Mouse (Mus musculus) heart, embryonic 11.5 days (tissue): ENCODE measurements around the gene Amz1. TPM values are rescaled to one million over a fixed set of nuclear protein-coding genes. Genes with fewer than 3 reads are reported as not detected.

Source experiments
- polyA plus RNA-seq: library from polyadenylated mRNA; unstranded; fragments of >200 nt; fragmentation: Nextera tagmentation; extraction: Ambion mirVana; gene quantifications from 2 replicates; pipeline ENCODE4 v1.2.1, GENCODE M21; 2014

Amz1 gene
- polyA plus RNA-seq, 1 experiment from 2014 or later = 0.69 TPM

Other genes starting within 250 kb of the Amz1 start
- gene Chst12, start 218.6 kb upstream of the Amz1 start, polyA plus RNA-seq = 17.4 and 20.2 TPM in 2 replicates
- gene Grifin, start 159.1 kb upstream of the Amz1 start, polyA plus RNA-seq = 0.74 TPM in 1 of 2 replicates, not detected in the other
- gene Lfng, start 116.8 kb upstream of the Amz1 start, polyA plus RNA-seq = 2.8 and 3.3 TPM in 2 replicates
- gene Ttyh3, start 75.1 kb upstream of the Amz1 start, polyA plus RNA-seq = 26.7 and 28.8 TPM in 2 replicates
- gene Iqce, start 21.7 kb upstream of the Amz1 start, polyA plus RNA-seq = 8.1 and 10.7 TPM in 2 replicates
- 9.0 and 9.8 TPM in 2 replicates for gene Brat1, start 19.1 kb upstream of the Amz1 start, polyA plus RNA-seq
- 33.1 and 34.0 TPM in 2 replicates for gene Gna12, start 106.3 kb downstream of the Amz1 start, polyA plus RNA-seq